Mouse (Mus musculus): ENCODE results near the gene Trat1.

The Trat1 gene

DNA sequence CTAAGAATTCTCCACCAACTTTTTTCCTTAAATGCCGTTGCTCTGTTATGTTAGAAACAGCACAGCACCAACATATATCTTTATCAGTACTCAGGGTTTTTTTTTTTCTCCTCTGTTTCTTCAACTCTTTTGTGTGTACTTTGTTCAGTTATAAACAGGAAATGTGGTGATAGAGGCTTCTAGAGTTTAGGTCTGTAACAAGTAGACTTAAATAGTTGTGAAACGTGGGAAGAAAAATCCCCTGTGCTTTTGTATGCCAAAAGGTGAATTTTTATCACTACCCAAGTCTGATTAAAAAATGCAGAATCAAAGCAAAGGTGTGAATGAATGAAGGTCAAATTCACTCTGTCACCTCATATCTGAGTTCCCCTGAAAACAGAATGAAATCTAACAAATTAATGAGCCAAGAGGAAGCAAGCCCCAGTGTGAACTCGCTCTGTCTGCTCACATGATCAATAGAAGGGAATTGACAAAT lies at the start of gene Trat1:
Gene Trat1, minus strand, starts transcription at position 51 of the 475 bp plus-strand sequence.
- DNase-seq (ENCODE audit: low spot score in 2 of 2), result no peak

- DNase-seq (ENCODE audit: low spot score in 2 of 2), result no peak
These were observed 46.7 kb upstream of the Trat1 start for GRCm38 (mm10) chr16:48818524-48818923.

DNA sequence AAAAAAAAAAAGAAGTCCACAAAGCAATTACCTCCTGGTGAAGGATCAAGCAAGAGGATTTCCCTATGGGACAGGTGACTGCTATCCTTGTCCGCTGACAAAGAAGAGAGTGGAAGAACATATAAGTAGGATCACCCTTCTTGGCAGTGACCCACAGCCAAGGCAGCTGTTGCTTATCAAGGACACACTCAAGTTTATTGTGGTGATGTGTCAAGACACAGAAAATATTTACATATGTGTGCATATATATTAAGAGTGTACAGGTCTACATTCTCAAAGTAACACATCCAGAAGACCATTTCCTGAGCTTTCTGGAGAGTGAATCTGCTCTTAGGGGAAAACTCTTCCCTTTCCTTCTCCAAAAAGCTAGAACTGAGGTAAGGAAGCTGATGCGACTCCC lies 44.9 kb upstream of the Trat1 start, which contains the start of gene Retnlb:
Gene Retnlb, plus strand, starts transcription at position 162 of the 400 bp plus-strand sequence.
- no peak for DNase-seq (ENCODE audit: low spot score in 2 of 2)

- DNase-seq (ENCODE audit: low spot score in 2 of 2), result no peak
These were observed 40.1 kb upstream of the Trat1 start for GRCm38 (mm10) chr16:48811881-48812436.

- no peak for DNase-seq (ENCODE audit: low spot score in 2 of 2)
These were observed 37.6 kb upstream of the Trat1 start for GRCm38 (mm10) chr16:48809374-48809773.

GRCm38 (mm10) chr16:48806521-48806920 lies 34.7 kb upstream of the Trat1 start:
- DNase-seq (ENCODE audit: low spot score in 2 of 2), result no peak

DNA sequence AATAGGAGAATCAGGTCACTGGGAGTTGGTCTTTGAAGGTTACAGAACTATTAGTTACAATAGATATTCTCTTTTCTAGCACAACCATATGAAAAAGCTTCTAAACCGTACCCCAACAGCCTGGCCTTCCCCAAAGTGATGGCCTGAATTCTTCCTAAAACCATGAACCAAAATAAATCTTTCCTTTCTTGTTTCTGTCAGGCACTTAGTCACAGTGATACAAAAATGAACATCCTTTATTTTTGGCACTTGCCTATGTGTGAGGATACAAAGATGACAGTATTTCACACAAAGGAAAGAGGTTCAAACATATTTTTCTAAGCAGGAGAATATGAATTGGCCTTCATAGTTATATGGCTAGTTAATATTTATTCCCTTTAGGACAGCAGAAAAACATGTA lies 33.6 kb upstream of the Trat1 start:
- no peak for DNase-seq (ENCODE audit: low spot score in 2 of 2)

DNA sequence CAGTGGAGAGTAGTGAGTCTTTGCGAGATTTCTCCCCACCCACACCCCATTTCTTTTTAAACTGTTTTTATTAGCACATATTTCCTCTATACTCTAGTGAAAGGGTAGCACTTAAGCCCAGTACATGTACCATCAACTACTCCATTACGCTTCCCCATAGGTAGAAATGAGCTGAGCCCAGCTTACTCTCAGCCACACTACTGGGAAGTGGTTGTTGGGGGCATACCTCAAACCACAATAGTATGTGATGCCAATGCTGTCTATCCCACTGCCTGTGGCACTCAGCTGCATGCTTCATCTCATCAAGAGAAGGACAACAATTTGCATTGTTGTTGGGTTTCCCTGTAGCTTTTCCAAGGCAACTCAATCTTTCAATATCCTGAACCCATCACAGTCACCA lies 29.1 kb upstream of the Trat1 start:
- DNase-seq (ENCODE audit: low spot score in 2 of 2), result no peak

DNA sequence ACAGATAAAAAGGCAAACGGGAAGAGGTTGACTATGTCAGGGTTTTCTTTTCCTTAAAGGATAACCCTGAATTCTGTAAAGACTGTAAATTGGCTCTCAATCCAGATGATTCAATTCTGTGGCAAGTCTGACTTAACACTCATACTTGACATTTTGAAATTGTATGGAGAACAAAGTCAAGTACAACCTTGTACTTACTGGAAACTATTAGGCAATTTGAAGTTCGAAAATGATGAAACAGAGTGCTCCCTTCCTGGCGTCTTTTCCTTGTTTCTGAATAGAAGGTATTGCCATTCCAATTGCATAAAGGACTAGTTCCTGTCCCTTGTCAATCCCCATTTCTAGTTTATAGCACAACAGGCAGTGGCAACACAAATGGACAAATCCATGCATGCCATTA lies 27.6 kb upstream of the Trat1 start:
- DNase-seq (ENCODE audit: low spot score in 2 of 2), result no peak

DNA sequence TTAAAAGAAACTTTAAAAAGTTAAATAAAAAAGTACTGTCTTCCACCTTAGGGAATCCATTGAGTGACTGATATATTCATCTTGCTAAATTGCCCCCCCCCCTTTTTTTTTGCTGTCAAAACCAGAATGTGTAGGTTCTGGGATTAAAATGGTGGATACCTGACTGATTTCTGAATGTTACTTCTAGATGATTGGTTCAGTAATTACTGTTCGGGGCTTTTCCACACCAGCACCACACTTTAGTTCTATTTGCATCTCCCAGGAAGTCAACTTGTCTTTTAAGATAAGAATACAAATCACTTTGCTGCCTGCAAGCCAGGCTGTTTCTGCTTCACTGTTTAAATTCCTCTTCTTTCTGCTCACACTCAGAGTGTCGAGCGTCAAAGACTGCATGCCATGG lies 26.5 kb upstream of the Trat1 start:
- no peak for DNase-seq (ENCODE audit: low spot score in 2 of 2)

GRCm38 (mm10) chr16:48788704-48789185 lies 16.9 kb upstream of the Trat1 start:
- DNase-seq (ENCODE audit: low spot score in 2 of 2), result no peak

DNA sequence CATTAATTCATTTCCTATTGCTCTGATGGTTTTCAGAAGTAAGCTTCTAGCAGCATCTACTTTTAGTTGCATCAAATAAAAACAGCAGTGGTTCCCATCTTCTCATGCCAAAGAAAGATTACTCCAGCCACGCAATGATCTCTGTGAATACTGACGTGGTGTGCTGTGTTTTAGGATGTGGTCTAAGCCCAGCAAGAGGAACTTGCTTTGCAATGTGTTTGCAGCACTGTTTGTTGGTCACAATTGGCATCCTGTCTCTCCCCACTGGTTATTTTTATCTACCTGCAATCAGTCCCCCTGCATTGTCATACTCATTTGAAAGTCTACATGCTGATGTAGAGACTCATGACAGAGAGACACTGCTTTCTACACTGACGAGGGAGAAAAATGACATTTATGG lies 14.4 kb upstream of the Trat1 start:
- no peak for DNase-seq (ENCODE audit: low spot score in 2 of 2)

DNA sequence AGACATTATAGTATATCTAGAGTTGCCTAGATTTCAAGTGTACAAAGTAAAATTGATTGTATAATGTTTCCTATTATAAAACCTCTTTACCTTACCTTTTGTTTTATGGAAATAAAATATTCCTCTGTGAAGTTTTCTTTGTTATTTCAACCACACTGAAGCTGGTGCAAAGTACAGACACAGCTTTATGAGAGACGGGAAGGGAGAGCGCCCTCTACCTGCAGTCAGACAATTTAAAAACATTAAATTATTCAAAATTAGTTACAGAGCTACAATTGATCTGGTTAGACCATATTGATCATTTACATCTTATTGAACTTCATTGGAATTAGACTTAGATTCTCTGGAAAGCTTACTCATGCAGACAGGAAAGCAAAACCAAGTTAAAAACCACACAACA lies 5.4 kb upstream of the Trat1 start:
- no peak for DNase-seq (ENCODE audit: low spot score in 2 of 2)

GRCm38 (mm10) chr16:48769183-48769582 lies 2.6 kb downstream of the Trat1 start:
- no peak for DNase-seq (ENCODE audit: low spot score in 2 of 2)

GRCm38 (mm10) chr16:48760643-48761481 lies 11.0 kb downstream of the Trat1 start:
- no peak for DNase-seq (ENCODE audit: low spot score in 2 of 2)

GRCm38 (mm10) chr16:48750145-48750827 lies 21.5 kb downstream of the Trat1 start:
- no peak for DNase-seq (ENCODE audit: low spot score in 2 of 2)

DNA sequence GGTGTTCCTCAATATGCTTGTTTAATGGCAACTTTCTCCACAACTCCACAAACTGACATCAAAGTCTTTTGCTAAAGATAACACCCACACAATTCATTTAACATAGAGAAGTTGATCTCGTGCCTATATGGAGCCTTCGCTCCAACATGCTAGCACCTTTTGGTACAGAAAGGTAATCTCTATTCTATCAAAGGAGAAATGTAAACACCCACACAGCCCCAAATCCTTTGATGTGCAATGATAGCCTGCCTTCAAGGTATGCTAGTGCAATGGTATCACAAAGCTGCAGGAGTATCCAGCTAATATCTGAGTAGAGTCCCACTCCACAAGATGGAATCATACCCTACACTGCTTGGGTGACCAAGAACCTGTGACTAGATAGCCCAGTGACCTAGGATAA lies 26.4 kb downstream of the Trat1 start:
- no peak for DNase-seq (ENCODE audit: low spot score in 2 of 2)

DNA sequence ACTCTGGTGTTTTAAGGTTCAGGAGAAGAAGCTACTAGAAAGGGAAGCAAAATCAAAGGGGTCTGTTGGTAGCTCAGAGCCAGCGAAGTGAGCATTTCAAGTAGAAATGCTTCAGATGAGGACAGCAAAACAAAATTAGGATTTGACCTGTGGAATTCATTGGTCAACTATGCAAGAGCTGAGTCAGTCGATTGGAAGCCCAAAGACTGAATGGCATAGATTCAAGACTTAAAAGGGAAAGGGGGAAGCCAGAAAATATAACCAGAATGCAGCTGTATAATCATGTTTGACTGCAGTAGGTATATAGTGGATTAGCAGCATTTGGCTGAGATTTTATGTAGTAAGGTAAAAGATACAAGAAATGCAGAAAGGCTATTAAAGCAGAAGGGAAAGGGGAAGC lies 26.8 kb downstream of the Trat1 start:
- no peak for DNase-seq (ENCODE audit: low spot score in 2 of 2)

GRCm38 (mm10) chr16:48741549-48741948 lies 30.3 kb downstream of the Trat1 start:
- no peak for DNase-seq (ENCODE audit: low spot score in 2 of 2)

- no peak for DNase-seq (ENCODE audit: low spot score in 2 of 2)
These were observed 31.8 kb downstream of the Trat1 start for GRCm38 (mm10) chr16:48739974-48740373.

- DNase-seq (ENCODE audit: low spot score in 2 of 2), result no peak
These were observed 33.4 kb downstream of the Trat1 start for GRCm38 (mm10) chr16:48738429-48738828.

DNA sequence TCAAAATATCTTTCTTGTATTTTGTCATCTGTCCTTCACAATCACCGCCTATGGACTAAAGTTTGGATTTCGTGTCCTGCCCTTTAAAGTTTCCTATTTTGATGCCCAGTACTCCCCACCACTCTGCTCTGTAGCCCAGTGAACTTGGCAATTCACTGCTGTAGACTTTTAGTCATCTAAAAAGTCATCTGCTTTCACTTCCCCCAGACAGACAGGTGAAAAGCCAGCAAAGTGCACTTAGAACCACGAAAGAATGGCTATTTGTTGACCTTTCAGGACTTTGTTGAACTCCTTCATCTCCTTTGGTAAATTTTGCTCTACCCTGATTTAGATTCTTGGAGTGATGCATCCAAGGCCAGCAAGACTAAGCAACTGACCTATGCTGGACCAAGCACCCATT lies 34.9 kb downstream of the Trat1 start:
- DNase-seq (ENCODE audit: low spot score in 2 of 2), result no peak

DNA sequence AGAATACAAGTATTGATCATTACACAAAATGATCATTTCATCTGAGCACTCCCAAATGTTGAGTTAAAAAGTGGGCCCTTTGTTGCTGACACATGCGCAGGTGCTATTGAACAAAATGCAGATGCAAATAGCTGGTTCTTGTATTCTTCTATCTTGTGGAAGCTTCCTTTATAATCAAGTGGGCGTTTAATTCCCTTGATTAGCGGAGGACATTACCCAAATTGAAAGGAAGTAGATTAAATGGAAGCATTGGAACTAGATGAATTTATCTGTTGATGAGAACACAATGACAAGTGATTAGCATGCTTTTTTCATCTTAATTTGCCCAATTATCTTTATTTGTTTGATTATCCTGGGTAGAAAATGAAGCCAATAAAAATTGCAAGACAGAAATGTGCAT lies 51.6 kb downstream of the Trat1 start:
- no peak for DNase-seq (ENCODE audit: low spot score in 2 of 2)

Data from spleen, postnatal 14 days (tissue).